Mouse (Mus musculus): Measurements from ENCODE around the gene Ranbp2. TPM values are rescaled to one million over a fixed set of nuclear protein-coding genes. Genes with fewer than 3 reads are reported as not detected.
"Not testable (repeated sequence)": the region's sequence is repeated elsewhere in the genome, so short reads cannot be mapped to it uniquely, and the experiment has no call there.

The Ranbp2 gene
- polyA plus RNA-seq, 2 experiments from 2014 or later: 20.7 to 23.2 TPM

- ATAC-seq: peak; percentile 97
Measured at GRCm38 (mm10) chr10:58497320-58498284, 50.9 kb downstream of the Ranbp2 start, which contains the start of gene Ccdc138. Gene Ccdc138 (plus strand): TSS chr10:58497948.

- no peak for ATAC-seq
Measured at GRCm38 (mm10) chr10:58498516-58498915, 51.8 kb downstream of the Ranbp2 start.

GRCm38 (mm10) chr10:58529358-58529757 lies 82.6 kb downstream of the Ranbp2 start:
- ATAC-seq: peak; percentile 90

GRCm38 (mm10) chr10:58530896-58531790 lies 84.4 kb downstream of the Ranbp2 start:
- no peak for ATAC-seq

GRCm38 (mm10) chr10:58532177-58532576 lies 85.5 kb downstream of the Ranbp2 start:
- no peak for ATAC-seq

GRCm38 (mm10) chr10:58536276-58536675 lies 89.6 kb downstream of the Ranbp2 start:
- not testable (repeated sequence) for ATAC-seq

GRCm38 (mm10) chr10:58540613-58541012 lies 93.9 kb downstream of the Ranbp2 start:
- no peak for ATAC-seq

Other genes with a start within 250 kb of the Ranbp2 start
- not detected for gene AW822073, start 222.0 kb upstream of the Ranbp2 start, polyA plus RNA-seq (2017; shearing (Covaris generic))
- gene Duxf3, start 214.2 kb upstream of the Ranbp2 start, polyA plus RNA-seq (2017; shearing (Covaris generic)): under 1 TPM in 1 of 2 experiments, not detected in 1; 0.24 TPM
- not detected for gene Gm4981, start 210.2 kb upstream of the Ranbp2 start, polyA plus RNA-seq (2017; shearing (Covaris generic))
- gene Gcc2, start 191.4 kb upstream of the Ranbp2 start, polyA plus RNA-seq (2017; shearing (Covaris generic)): 10 to 100 TPM; 62.5 to 73.9 TPM
- 10 to 100 TPM; 81.3 to 93.4 TPM for gene Lims1, start 123.5 kb upstream of the Ranbp2 start, polyA plus RNA-seq (2017; shearing (Covaris generic))
- gene Ccdc138, start 51.0 kb downstream of the Ranbp2 start, polyA plus RNA-seq (2017; shearing (Covaris generic)): 1 to 10 TPM; 3.3 to 5.3 TPM
- under 1 TPM in 1 of 2 experiments, not detected in 1; 0.09 TPM for gene Edar, start 228.7 kb downstream of the Ranbp2 start, polyA plus RNA-seq (2017; shearing (Covaris generic))

Measured in activated CD4-positive, CD25-positive, alpha-beta regulatory T cell, adult 4 months (primary cell).